Mouse (Mus musculus): ENCODE data around the gene Sox1.

Gene Sox1

DNA sequence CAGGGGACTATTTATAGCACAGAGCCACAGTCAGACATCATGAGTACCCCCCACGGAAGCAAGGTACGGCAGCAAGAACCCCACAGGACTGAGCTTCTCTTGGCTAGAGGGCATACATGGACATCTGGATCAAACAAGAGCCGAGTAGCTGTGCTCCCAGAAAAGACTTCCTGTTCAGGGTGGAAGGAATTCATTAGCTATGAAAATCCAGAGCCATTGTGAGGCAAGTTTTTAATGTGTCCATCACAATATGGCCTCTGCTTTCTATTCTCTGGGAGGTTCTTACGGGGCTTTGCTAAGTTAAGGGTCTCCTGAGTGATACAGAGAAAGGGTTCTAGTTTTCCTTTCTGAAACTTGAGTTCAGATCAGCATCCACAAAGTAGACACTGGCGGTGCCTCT, 33.8 kb downstream of the Sox1 start:
- TF ChIP-seq GATA4 (IDR thresholded peaks at IDR 0.05; ENCODE audit: insufficient replicate concordance, low read length), result no peak

DNA sequence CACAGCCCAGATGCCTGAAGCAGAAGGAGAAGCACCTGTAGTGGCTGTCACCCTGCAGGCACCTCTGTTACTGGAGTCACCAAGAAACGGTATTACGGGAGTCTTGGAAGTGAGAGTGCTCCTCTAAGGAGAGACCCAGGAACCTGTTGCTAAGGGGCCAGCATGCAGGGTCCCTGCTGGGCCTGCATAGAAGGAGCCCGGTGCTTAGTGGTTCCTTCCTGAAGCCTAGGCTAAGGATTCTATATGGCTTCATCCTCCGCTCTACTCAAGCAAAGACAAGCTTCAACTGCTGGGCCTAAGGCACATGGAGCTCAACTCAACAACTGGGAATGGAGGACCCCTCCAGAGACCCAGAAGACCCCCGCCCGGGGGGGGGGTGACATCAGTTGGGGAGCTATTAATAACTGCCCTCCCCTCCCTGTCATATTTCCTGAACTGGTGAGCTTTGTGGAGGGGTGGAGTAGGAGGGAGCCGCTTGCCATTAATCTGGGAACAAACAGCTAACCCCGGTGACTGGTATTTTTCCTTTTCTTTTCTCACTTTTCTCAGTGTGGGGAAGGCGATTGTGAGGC, 34.6 kb downstream of the Sox1 start:
- TF ChIP-seq GATA4 (IDR thresholded peaks at IDR 0.05; ENCODE audit: insufficient replicate concordance, low read length), result no peak

DNA sequence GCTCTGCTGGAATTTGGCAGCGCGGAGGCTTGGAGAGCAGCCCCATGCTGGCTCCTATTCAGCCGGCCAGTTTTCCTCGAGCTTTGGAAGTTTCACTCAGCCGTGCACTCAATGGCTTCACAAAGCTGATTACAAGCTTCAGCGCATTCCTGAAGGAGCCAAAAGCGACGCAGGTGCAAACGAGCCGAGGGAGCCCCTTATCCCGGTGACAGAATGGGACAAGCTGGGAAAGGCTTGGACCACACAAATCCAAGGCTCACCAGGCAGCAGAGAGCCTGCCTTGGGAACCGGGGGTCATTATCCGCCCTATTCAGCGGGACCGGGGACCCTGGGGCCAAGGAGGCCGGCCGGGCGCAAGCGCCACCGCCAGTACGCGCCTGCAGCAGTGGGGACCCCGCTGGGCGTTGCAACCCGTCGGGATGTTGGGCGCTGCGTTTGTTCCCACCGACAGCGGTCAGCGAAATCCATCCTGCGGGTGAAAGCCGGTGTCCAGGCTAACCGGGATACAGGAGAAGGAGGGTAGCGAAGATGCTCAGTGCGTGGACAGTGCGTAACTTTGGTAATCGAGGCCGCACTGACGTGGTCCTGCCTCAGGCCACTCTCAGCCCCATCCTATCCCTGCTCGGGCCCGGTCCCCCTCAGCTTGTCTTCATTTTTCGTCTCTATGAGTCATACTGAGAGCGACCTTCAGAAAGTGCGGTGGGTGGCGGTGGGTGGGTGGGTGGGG, 35.2 kb downstream of the Sox1 start:
- TF ChIP-seq GATA4 (IDR thresholded peaks at IDR 0.05; ENCODE audit: insufficient replicate concordance, low read length), result no peak

DNA sequence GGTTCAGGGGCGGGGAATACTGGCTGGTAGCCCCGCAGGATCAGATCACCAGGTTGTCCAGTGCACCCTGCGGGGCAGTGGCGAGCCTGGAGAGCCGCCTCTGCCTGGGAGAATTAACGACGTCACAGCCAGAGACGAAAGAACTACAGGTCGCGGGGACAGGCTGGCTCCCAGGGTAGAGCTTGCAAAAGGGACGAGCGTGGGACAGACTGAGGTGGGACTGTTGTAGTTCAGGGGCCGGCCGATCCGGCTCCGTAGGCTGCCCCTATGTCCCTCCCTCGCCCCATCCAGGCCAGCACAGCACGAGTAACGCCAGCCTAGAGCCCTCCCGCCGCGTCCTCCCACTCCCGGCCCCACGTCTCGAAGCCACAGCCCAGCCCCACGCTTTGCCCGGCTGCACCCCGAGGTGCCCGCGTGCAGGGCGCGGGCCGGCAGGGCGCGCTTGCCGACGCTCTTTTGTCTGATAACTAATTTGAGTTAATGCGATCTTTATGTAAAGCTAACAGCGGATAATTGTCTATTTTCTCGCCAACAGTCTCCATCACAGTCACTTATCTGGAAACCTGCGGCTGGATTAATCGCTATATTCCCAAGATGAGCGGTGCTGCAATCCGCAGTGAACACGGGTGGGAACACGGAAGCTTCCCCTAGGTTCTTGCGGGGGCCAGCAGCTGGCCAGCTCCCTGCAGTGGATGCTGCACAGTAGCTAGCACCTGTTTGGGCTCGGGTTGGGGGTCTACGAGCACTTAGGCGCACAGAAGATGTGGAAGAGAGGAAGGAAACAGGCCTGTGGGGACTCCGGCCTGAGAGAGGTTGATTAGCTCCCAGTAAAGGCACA, 36.0 kb downstream of the Sox1 start:
- no peak for TF ChIP-seq GATA4 (IDR thresholded peaks at IDR 0.05; ENCODE audit: insufficient replicate concordance, low read length)

DNA sequence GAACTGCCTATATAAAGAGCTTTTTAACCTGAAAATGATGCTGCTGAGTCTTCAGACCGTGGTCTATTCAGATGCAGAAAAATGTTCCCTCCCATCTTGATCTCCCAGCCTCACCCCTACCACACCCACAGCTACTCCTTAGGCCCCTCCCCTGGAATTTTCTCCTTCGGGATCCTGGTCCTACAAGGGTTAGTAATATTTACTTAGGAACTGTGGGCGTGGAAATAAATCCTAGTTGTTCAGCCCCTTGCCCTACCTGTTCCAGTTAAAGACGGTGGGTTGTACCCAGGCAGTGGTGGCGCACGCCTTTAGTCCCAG, 36.6 kb downstream of the Sox1 start:
- TF ChIP-seq GATA4 (IDR thresholded peaks at IDR 0.05; ENCODE audit: insufficient replicate concordance, low read length), result no peak

DNA sequence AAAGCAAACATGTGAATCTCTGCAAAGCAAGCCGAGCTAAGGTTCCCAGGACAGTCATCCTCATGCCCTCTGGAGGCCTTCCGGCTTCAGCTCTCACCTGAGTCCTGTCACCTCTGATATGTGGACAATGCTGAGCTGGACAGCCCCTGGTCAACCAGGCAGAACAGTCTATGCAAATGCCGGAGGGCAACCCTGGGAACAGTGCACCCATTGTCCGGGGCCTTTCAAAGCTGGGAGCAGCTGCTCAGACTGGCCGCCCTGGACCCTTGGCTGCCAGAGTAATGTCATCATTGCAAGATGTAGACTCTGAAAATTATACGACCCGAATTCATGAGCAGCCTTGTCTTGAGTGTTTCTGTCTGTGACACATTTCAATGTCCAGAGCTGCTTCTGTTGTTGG, 37.5 kb downstream of the Sox1 start:
- TF ChIP-seq GATA4 (IDR thresholded peaks at IDR 0.05; ENCODE audit: insufficient replicate concordance, low read length), result no peak

DNA sequence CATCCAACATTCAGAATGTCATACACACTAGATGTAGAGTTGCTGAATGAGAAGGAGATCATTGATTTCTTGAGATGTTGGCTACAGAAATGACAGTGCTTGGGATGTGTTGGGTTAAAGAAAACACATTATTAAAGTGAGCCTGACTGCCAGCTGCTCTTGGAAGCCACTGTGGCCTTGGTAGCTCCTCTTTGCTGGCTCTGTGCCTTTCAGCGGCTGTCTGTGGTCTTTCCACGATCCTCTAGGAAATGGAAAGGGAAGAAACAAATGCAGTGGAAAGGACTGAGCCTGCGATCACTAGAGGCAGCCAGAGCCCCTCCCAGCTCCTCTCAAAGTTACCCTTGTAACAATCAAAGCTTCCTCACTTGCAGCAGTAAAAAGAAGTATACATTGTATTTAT, 39.7 kb downstream of the Sox1 start:
- no peak for TF ChIP-seq GATA4 (IDR thresholded peaks at IDR 0.05; ENCODE audit: insufficient replicate concordance, low read length)

DNA sequence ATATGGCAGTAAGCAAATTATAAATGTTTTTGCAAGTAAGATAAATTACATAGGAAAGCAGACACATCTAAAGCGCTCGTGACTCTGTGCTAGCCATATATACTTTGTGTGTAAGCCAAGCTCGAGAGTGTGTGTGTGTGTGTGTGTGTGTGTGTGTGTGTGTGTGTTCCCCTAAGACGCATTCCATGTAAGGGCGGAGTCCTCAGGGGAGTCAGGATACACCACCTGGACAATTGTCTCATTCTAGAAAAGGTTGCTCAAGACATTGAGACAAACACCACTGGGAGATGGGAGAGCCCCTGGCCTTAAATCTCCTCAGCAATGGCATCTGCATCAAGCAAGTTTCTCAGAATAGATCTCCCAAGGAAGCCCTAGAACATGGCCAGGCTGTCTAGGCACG, 42.9 kb downstream of the Sox1 start:
- TF ChIP-seq GATA4 (IDR thresholded peaks at IDR 0.05; ENCODE audit: insufficient replicate concordance, low read length), result no peak

DNA sequence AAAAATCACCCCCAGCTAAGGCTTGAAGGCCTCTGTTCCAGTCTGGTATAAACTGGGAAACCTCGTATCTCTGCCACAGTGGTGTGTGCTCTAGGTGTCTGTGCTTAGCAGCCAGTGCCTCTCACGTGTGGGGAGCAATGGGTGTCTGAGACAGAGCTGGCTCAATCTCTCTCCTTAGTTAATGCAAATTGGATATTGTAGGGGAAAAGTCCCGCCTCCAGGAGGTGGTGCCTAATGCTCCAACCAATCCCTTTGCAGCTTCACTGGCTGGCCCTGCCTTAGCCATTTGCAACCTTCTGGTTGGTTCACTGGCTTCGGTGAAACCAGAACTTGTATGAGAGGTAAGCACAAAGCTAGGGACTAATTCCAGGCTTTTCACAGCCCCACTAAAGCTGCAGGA, 43.9 kb downstream of the Sox1 start:
- TF ChIP-seq GATA4 (IDR thresholded peaks at IDR 0.05; ENCODE audit: insufficient replicate concordance, low read length), result no peak

DNA sequence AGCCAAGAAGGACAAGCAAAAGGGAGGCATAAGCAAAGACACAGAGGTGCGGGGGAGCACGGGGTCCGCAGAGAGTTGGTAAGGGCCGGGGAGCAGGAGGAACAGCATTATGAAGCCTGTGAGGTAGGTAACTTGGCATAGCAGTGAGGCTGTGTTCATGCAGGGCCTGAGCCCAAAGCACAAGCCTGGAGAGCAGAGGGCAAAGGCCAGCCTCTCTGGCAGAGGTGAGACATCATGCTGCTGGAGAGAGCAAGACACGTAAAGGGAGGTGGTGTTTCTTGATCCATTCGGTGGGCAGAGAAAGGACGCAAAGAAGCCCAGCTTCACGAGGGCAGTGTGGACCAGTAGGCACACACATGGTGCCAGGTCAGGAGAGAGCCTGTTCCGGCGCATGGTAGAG, 44.8 kb downstream of the Sox1 start:
- TF ChIP-seq GATA4 (IDR thresholded peaks at IDR 0.05; ENCODE audit: insufficient replicate concordance, low read length), result no peak

DNA sequence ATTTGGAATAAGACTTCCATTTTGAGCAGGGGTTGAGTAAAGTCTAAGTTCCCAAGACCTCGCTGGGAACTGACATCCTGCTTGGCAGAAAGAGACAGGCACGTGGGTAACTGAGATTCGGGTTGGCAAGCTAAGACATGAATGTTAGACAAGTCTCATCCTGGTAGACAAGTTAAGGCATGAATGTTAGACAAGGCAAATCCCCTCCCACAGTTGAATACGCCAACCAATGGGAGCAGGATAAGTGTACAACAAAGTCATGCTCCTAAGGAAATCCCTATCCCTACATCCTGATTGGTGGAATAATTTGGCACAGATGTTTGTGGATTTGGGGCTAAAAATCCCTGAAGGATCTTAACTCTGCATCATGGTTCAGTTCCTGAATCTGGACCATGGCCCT, 45.9 kb downstream of the Sox1 start:
- TF ChIP-seq GATA4 (IDR thresholded peaks at IDR 0.05; ENCODE audit: insufficient replicate concordance, low read length), result no peak

DNA sequence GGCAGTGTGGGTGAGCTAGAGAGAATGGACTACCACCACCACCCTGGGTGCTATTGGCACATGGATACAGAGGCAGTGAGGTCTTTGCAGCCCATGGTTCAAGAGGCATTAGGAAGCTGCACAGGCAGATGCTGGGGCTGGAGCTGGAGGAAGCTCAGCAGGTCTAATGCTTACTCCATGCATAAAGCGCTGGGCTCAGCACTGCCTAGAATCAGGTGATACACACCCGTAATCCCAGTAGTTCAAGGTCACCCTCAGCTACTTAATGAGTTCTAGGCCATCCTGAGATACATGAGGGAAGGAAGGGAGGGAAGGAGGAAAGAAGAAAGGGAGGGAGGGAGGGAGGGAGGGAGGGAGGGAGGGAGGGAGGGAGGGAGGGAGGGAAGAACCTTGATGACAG, 50.2 kb downstream of the Sox1 start:
- no peak for TF ChIP-seq GATA4 (IDR thresholded peaks at IDR 0.05; ENCODE audit: insufficient replicate concordance, low read length)

DNA sequence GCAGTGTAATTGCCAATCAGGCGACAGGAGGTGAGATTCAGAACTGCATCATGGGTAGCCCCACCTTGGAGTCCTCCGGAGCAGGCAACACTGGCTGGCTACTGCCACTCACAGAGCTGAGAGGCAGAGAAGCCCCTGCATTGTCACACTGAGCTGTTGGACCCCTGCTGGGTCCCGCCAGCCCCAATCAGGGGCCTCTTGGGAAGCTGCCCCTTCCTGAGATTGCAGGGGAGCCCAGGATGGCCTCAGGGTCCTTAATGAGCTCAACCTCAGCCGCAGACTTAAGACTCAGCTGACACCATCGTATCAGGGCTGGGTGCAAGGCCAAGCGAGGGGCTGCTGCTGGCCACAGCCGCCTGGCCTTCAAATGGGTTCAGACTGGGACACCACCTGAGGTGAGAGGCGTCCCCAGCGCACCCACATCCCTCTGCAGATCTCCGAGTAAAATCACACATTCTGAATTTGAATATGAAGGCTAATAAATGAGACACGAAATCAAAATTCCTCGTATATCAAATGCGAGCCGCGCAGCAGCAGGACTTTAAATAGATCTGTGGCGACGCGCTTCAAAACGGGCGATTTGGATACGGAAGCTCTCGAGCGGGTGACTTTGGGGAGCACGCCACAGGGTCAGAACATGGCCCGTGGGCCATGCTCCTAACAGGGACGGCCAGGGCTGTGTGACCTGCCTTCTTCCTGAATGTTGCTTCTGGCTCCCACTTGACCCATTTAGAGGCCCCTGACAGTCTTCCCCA, 51.0 kb downstream of the Sox1 start:
- TF ChIP-seq GATA4 (IDR thresholded peaks at IDR 0.05; ENCODE audit: insufficient replicate concordance, low read length), result no peak

Data from liver, adult (tissue).